Mouse (Mus musculus) splenic B cell, adult 2 months (primary cell): ENCODE measurements around the gene Tap2.

Experiments
- DNase-seq: peaks from one replicate; pipeline ENCODE4 v3.0.0-alpha.2; 2011; ENCODE audit warnings: low read depth, low spot score
- H3K27me3 ChIP-seq: 2 replicates; pipeline ENCODE4 v1.6.1; 2012; ENCODE audit warnings: mild to moderate bottlenecking, low read length, moderate library complexity, mixed read lengths; ENCODE audit not compliant: control insufficient read depth, poor library complexity, insufficient read depth, severe bottlenecking
- H3K36me3 ChIP-seq: 2 replicates; pipeline ENCODE4 v1.6.1; 2012; ENCODE audit warnings: mild to moderate bottlenecking, low read length, moderate library complexity, mixed read lengths; ENCODE audit not compliant: control insufficient read depth, poor library complexity, insufficient read depth, severe bottlenecking

Tap2 gene

GRCm38 (mm10) chr17:34203444-34203843 lies at the start of gene Tap2:
Gene Tap2 (plus strand): TSS chr17:34203527.
- Histone ChIP-seq H3K36me3 (peaks cover 11% of the 10 kb centered on the region), H3K27me3 (no peaks in the 10 kb centered on the region)
- DNase-seq: peak; percentile 62

- DNase-seq: no peak
- Histone ChIP-seq H3K27me3 (no peaks in the 10 kb centered on the region), H3K36me3 (peaks cover 50% of the 10 kb centered on the region)
Measured at GRCm38 (mm10) chr17:34155534-34155933, 47.8 kb upstream of the Tap2 start.

GRCm38 (mm10) chr17:34164202-34164895 lies 39.0 kb upstream of the Tap2 start:
- Histone ChIP-seq H3K27me3 (no peaks in the 10 kb centered on the region), H3K36me3 (peaks cover 16% of the 10 kb centered on the region)
- DNase-seq: peak; percentile 64

GRCm38 (mm10) chr17:34165033-34165730 lies 38.1 kb upstream of the Tap2 start:
- DNase-seq: peak; percentile 66
- no peaks in the 10 kb centered on the region for H3K27me3 ChIP-seq
- peaks cover 10% of the 10 kb centered on the region for H3K36me3 ChIP-seq

- H3K36me3 ChIP-seq: no peaks in the 10 kb centered on the region
- peak; percentile 87 for DNase-seq
- no peaks in the 10 kb centered on the region for H3K27me3 ChIP-seq
Measured at GRCm38 (mm10) chr17:34169279-34169678, 34.0 kb upstream of the Tap2 start.

- Histone ChIP-seq H3K27me3 (no peaks in the 10 kb centered on the region), H3K36me3 (no peaks in the 10 kb centered on the region)
- no peak for DNase-seq
Measured at GRCm38 (mm10) chr17:34170487-34170876, 32.8 kb upstream of the Tap2 start.

GRCm38 (mm10) chr17:34170877-34171498 lies 32.3 kb upstream of the Tap2 start:
- no peaks in the 10 kb centered on the region for H3K36me3 ChIP-seq
- no peaks in the 10 kb centered on the region for H3K27me3 ChIP-seq
- peak; percentile 96 for DNase-seq

GRCm38 (mm10) chr17:34172528-34172927 lies 30.8 kb upstream of the Tap2 start:
- Histone ChIP-seq H3K36me3 (no peaks in the 10 kb centered on the region), H3K27me3 (no peaks in the 10 kb centered on the region)
- DNase-seq: peak; percentile 61

GRCm38 (mm10) chr17:34174075-34174474 lies 29.3 kb upstream of the Tap2 start:
- no peaks in the 10 kb centered on the region for H3K27me3 ChIP-seq
- peak; percentile 81 for DNase-seq

GRCm38 (mm10) chr17:34177179-34177578 lies 26.1 kb upstream of the Tap2 start:
- Histone ChIP-seq H3K36me3 (peaks cover 3% of the 10 kb centered on the region), H3K27me3 (no peaks in the 10 kb centered on the region)
- DNase-seq: peak; percentile 69

More at GRCm38 (mm10) chr17:34174075-34174474, 29.3 kb upstream of the Tap2 start:
- no peaks in the 10 kb centered on the region for H3K36me3 ChIP-seq

- Histone ChIP-seq H3K27me3 (no peaks in the 10 kb centered on the region), H3K36me3 (peaks cover 16% of the 10 kb centered on the region)
- no peak for DNase-seq
Measured at GRCm38 (mm10) chr17:34179019-34179418, 24.3 kb upstream of the Tap2 start.

- peak; percentile 62 for DNase-seq
- H3K36me3 ChIP-seq: peaks cover 16% of the 10 kb centered on the region
Measured at GRCm38 (mm10) chr17:34179913-34180859, 23.1 kb upstream of the Tap2 start.

GRCm38 (mm10) chr17:34183564-34184219 lies 19.6 kb upstream of the Tap2 start:
- Histone ChIP-seq H3K27me3 (no peaks in the 10 kb centered on the region), H3K36me3 (peaks cover 16% of the 10 kb centered on the region)
- DNase-seq: no peak

More at GRCm38 (mm10) chr17:34179913-34180859, 23.1 kb upstream of the Tap2 start:
- no peaks in the 10 kb centered on the region for H3K27me3 ChIP-seq

- no peaks in the 10 kb centered on the region for H3K27me3 ChIP-seq
- DNase-seq: no peak
- peaks cover 23% of the 10 kb centered on the region for H3K36me3 ChIP-seq
Measured at GRCm38 (mm10) chr17:34185526-34185925, 17.8 kb upstream of the Tap2 start.
